Mouse (Mus musculus) hematopoietic stem cell, adult 5-6 weeks (primary cell): Measurements from ENCODE around the gene Cers6. TPM values are rescaled to one million over a fixed set of nuclear protein-coding genes. Genes with fewer than 3 reads are reported as not detected.
A peak's percentile ranks its signal among the peaks of the same experiment; 100 is the strongest.

Source experiments
- ATAC-seq, 2 experiments: fragments of 125-278 bp in 1 of 2; replicated peaks in 1 of 2; 2 replicates each; pipeline ENCODE4 v1.8.0; 2016 to 2017; ENCODE audit warnings: inconsistent platforms in 2 of 2, mild to moderate bottlenecking in 2 of 2, moderate number of reproducible peaks in 2 of 2, low read depth in 1 of 2, moderate TSS enrichment in 1 of 2; ENCODE audit not compliant: low FRiP score in 2 of 2, poor library complexity in 2 of 2, severe bottlenecking in 2 of 2, insufficient read depth in 1 of 2, low TSS enrichment in 1 of 2
- total RNA-seq: library from RNA; stranded (forward); fragments of 172-1452, 232-1000 nt; gene quantifications from 2 replicates; pipeline ENCODE4 v1.2.3, GENCODE M21; 2017

Cers6 gene
- total RNA-seq = 8.7 and 16.6 TPM in 2 replicates

DNA sequence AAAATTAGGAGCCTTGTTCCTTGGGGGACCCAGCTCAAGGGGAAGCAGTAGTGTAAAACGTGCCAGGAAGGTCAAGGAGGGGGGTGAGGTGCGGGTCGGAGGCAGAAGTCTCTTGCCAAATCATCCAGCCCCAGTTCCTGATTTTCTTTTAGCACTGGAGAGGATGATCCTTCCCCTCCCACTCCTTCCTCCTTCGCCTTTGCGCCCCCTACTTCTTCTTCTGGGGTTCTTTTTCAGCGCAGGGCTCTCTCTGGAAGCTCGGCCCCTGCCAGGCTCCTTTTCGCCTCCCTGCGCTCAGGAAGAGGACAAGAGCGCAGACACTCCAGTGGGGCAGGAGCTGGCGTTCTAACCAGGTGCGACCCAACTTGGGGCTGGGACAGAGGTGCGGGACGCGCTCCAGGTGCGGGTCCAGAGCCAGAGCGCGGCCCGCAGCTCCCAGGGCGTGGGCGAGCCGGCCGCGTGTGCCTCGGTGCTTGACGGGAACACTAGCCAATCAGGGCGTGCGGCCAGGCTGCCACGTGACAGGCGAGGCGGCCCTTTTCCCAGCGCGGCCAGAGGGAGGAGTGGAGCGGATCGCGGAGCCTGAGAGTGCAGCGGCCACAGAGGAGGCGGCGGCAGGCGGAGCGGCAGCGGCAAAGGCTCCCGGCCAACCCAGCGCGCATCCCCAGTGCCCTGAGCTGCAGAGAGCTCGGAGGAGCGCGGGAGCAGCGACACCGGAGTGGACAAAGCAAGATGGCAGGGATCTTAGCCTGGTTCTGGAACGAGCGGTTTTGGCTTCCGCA lies at the start of gene Cers6:
Gene Cers6 (plus strand): TSS at position 538 of the 782 bp plus-strand sequence.
- ATAC-seq = peak; percentile 80 to 94

DNA sequence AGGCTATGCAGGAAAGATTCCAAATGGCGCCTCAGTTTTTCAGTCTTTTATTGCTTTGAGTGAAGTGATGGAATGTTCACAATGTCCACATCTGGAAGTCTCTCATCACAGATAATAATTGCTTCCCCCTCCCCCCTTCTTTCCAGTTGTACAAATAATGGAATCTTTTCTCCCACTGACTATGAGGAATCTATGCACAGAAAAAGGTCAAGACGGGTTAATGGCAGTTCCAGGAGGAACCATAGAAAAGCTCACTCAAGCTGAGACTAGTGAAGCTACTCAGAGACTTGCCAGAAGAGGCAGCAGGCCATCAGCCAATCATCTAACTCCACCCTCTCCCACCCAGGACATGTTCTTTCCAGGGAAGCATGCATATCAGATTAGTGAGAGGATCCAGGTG lies 46.8 kb upstream of the Cers6 start:
- no peak for ATAC-seq

DNA sequence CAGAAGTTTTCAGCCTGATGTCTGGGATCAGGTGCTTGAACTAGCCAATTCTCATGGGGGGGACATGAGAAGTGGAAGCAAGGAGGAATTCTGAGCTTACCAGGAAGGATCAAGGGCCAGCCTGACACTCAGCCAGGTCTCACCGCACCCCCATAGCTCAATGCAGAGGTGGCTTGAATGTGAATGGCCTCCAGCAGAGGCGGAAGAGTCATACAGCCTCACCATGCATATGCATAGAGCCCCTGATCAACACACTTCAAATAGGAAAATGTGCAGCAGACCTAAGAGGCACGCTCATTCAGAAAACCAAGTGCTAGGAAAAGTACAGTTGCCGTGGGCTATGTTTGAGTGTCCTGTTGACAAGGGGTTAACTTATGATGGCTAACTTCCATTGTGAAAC lies 42.2 kb upstream of the Cers6 start:
- no peak for ATAC-seq

DNA sequence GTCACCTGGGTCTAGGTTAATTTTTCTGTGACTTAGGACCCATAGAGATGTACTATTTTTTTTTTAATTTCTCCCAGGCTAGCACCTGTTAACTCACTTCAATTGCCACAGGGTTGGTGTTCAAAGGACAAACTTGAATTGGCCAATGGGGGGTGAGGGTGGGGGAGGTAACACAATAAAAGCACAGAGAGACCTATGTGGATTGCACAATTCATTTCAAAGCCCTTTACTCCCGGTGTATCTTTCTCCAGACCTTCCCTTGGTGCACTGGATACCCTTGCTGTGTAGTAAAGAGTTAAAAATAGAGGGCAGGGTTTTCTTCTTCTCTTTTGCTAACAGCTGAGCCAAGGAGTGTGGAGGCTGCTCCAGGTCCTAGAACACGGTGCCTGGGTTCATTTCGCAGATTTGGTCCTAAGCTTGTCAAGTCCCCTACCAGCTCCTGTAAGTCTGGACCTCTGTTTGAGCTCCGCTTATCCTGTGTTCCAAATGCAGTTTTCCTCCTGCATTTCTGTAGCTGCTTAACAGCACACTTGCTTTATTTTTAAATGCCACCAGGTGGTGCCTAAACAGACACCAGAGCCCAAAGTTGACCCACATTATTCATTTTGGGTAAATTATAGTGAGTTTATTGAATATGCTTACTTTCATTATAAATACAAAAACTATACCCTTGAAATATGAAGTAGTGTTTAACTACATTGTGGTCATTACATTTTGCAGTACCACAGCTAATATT lies 38.9 kb upstream of the Cers6 start:
- no peak for ATAC-seq

DNA sequence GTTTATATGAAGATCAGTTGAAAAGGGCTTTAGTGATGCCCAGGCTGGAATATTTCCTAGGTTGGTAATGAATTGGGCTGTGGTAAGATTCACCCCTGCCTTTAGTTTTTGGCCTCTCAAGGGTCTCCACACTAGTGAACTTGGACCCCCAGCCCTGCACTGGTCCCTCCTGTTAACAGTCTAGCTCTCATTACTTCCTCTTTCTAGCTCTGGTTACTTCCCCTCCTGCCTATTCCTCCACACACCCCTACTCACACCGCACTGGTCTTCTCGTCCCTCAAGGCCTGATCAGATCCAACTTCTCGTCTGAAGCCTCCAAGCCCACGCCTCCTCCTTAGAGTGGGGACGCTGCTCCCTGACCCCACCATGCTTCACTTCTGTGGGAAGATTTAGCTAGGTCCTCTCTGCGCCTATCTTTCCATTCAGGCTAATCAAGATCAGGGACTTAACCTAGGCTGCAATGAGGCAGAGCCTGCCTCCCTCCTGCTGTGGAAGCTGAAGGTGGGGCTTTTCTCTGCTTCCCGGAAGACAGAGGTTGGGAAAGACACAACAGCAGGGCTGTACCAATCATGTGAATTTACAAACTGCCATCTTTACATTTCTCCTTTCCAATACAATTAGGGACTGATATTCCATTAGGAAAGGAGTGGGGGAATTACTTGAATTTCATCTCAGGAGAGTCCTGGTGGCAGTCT lies 35.8 kb upstream of the Cers6 start:
- ATAC-seq = peak; percentile 98 to 99

DNA sequence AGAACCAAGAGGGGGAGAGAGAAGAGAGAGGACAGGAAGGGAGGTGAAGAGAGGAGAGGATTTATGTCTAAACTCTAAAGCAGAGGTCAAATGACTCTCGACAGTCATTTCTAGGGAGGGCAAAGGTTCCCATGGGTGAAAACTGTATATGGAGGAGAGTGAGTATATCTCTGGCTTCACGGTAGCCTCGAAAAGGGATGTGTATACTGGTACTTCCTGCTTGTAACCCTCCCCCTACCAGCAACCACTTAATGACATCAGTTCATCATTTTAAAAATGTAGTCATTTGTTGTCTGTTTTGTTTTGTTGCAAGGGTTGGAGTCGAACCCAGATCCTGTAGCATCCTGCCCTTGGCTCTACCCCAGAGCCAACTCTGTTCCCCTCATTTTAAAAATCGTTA lies 17.9 kb upstream of the Cers6 start:
- no peak for ATAC-seq

DNA sequence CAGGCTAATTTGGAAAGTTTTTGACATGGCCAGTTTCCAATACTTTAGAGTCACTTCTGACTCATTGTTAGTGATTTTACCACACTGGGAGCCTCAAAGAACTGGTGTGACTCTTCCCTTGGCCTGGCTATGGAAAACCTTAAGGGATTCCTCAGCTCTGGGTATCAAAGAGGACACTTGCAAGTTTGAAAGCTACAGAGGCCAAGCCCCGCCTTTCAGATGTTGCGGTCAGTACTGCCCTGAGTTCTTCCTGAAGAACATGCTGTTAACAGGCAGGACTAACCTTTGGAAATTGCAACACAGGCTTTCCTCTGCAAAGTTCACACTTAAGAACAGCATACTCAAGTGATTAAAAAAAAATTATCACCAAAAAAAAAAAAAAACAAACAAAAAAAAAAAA lies 16.7 kb upstream of the Cers6 start:
- no peak for ATAC-seq

DNA sequence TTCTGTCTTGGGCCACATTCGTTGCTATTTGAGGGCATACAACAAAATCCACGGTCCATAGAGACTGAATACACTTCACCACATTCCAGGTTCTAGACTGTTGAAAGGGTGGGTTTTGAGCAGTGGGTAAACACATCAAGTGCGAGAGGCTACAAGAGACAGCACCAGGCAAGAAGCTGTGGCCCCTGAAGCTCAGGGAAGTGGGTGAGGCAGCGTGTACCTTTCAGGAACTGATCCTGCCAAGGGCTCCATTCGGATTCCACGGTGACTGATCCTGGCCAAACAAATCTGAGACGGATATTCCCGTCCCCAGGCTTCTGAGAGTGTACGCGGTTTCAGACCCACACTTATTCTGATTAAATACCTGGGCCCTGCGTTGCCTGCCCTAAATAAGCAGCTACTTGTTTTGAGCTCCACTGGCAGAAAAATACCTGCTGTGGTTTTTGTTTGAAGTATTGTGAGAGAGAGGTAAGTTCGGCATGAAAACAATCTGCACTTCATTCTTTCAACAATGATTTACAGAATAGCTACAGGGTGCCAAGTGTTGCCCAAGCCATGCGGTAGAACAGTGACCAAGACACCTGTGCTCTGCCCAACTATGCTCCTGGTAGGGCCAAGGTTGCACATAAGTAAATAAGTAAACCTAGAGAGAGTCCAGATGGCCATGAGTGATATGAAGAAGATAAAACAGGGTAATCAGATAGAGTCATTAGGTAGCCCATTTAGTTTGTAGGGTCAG lies 16.1 kb upstream of the Cers6 start:
- no peak for ATAC-seq

DNA sequence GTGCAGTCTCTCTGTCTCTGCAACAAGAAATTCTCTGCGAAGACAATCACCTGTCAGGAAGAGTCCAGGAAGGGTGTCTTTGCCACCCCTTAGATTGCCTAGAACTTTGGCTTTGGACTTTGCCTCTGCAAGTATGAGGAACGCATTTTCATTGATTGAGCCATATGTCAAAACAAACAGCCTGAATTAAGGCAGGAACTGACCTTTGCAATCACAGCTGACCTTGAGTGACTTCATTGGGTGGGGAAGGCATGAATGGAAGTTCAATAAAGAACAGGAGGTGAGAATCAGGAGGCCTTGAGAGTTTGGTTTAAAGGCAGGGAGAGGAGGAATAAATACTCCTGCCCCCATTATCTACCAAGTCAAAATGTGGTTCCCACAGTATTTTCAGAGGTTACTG lies 850 bp upstream of the Cers6 start:
- ATAC-seq = no peak

DNA sequence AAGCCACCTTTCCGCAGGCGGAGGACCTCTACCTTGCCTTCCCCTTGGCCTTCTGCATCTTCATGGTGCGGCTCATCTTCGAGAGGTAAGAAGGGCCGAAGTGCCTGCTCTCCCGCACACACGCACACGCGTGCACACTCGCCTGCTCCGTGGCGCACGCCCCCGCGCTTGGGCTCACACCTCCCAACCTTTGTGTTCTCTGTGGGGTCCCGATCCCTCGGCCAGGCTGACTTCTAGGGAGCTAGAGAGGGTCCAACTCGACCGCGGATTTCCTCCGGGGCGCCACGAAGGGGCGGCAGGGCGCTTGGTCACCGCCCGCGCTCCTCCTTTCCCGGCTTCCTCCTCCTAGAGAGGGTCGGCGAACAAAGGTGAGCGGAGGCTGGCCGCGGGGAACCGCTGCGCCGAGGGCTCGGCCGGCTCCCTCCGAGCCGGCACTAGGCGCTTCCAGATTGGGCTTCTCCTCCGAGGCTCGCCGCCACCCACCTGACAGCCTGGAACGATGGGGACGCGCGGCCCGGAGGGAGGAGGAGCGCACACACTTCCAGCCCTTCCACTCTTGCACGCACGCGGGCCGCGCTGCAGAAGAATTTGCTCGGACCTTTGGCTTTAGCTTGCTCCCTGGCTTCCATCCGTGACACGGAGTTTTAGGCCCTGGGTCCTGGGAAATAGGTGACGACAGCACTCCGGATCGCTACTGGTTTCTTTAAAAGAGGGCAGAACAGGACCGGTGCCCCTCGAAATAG lies 651 bp downstream of the Cers6 start:
- peak; percentile 22; a peak in 3 of 4 replicates for ATAC-seq

DNA sequence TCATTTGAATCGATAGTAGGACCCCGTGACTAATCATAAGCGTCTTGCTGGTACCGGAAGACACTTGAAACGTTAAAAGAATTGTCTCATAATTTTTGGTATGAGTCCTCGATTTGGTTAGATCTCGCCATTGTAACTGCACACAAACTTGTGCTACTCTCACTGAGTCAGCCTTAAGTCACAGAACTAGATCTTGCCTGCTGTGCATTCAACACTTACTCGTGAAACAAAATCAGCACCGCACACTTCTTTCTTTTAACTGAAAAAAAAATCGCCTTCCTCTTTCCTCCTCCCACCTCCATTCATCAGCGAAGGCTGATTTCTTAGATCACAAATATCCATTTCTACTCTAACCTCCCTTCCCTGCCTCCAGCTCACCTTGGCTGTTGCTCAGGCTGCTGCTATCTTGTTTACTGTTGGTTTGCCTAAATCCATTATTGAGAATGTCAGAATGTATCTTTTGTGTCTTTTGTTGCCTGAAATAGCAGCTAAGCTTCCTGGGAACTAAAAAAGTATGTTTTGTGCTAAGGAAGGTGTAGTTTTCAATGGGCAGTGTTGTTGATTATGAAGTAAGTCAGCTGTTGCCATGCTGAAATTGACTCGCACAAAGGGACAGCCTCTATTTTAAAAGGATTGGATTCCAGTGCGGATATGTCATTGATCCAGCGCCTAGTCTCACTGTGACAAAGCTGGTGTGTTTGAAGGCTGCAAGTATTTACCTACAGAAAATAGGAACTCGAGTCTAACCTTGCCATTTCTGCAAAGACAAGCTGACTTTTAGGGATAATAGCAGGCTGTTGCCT lies 1.4 kb downstream of the Cers6 start:
- 0 out of 4 replicates have a peak, but pooled peaks of 1 of the 2 experiments have one; percentile 5 for ATAC-seq

DNA sequence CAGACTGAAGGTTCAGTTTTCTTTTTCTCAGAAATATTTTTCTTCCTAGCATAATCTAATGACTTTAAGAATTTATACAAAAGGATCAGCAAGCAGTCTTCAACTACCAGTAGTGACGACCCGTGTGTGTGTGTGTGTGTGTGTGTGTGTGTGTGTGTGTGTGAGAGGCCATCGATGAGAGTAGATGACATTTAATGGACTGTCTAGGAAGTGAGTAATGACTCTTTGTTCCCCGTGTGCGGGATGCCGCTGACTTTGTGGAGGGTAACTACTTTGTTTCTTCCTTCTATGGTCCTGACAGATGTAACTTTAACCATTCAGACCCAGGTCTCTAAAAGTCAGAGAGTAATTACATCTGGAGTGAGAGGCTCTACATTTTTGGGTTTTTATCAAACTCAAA lies 2.3 kb downstream of the Cers6 start:
- no peak for ATAC-seq

DNA sequence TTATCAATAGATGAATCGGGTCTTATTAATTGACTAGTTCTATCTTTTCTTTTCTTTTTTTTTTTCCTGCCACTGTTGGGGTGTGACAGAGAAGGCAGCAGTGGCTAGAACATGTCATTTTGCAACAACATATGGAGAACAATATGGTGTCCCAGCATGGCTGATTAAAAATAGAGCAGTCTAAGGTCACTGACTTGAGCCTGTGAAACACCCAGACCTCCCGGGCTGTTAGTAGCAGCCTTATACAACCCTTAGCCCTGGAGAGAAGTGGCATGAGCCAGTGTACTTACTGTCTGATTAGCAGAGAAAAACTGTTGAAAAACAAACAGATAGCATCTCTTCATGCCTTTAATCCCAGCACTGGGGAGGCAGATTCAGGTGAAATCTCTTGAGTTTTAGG lies 3.1 kb downstream of the Cers6 start:
- ATAC-seq = no peak

DNA sequence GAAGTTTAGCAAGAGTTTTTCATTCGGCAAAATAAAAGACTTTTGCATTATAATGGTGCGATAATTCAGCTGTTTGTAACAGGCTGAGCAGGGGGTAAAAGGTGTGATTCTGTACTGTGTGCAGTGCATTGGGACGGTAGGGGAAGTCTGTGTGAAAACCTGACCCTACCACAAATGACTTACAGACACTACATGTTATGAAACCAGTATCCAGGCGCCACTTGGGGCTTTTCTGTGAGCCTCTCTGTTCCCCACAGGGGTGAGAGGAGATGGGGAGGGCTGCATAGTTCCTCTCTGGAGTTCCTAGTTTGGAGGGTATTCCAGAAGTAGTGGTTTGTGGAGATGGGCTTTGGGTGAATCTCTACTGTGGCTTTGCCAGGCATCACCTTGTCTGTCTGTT lies 5.9 kb downstream of the Cers6 start:
- ATAC-seq = peak; percentile 46 to 59; a peak in 2 of 4 replicates

DNA sequence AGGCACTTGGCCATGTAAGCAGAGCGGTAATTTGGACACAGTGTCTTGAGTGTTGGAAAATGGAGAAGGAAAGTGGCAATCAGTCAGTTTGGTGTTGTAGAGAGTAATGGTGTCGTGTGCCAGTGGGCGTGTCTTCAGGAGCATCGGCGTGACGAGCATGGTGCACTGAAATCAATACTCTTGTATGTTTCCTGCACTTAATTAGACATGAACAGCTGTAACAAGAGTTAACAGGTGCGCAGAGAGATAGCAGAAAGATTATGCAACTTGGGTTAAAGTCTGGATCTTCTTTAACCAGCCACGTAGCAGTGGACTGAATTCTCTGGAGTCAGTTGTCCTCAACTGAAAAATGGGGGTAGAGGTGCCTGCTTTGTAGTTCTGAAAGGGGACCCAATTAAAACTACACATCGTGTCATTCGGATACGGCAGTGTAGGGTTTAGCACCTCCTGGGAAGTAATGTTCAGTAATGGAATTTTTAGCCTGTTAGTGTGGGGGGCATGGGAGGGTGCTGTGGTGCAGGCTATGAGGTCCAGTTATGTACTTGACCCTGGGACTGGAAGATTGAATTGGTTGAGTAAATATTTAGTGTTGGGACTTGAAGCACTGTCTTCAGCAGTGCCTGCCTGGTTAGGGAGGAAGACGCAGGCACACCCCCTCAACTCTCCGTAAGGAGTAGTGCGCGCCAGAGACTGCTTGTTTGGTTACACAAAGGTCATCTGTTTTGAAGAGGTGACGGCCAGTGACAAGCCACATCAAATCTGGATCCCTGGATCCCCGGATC lies 9.9 kb downstream of the Cers6 start:
- ATAC-seq = no peak

DNA sequence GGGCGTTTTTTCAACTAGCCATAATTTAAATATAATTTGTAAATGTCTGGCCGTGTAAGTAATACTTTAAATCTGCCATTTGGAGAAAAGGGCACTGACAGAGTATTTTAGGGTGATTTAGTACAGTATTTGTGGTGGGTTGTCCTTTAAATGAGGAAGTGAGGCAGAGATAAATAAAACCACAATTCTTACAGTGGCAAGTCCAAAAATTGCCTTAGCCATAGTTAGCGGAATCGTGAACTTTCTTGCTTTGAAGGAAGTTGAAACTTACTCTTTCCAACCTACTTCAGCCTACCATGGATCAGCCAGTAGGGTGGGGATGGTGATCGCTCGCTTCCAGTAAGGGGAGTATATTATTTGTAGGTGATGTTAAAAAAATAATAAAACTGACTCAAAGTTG lies 11.8 kb downstream of the Cers6 start:
- peak; percentile 84 to 88 for ATAC-seq
